Mouse (Mus musculus): ENCODE measurements around the gene Cnga3. TPM values are rescaled to one million over a fixed set of nuclear protein-coding genes. Genes with fewer than 3 reads are reported as not detected.

Gene Cnga3
- polyA plus RNA-seq, 1 experiment from 2014 or later: not detected

DNA sequence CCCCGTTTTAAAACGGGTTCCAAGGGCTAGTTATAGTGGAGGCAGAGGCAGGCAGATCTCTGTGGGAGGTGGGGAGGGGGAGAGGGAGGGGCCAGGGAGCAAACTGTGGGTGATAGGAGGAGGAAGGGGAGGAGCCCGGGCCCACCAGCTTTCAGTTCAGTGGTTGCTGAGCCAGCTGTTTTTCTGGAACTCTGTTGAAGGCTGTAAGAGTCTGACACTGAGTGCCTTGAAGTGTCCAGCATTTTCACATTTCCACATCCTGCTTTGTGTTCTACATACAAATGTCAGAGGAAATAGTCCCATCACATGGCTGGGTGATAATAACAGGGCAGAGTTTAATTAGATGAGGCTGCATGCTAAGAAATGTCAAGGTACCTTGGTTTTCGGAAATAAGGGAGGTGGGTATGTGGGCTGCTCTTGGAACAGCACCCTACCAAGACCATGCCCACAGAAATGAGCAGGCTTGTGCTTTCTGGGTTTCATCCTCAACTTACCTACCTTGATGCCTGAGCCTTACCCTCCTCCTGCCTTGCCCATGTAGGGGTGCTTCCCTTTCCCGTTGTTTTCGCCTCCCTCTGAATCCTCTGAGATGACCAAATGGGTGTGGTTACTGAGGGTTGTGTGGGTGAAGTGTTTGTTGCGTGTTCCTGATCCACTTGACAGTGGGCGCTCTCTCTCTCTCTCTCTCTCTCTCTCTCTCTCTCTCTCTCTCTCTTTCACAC, 93.9 kb downstream of the Cnga3 start:
- H3K27me3 ChIP-seq (replicated peaks): no peaks in the 10 kb centered on the region
- H3K4me3 ChIP-seq: no peak overlapping the region
- H3K4me1 ChIP-seq (replicated peaks): peaks cover 17% of the 10 kb centered on the region
- no peak overlapping the region for H3K27ac ChIP-seq (ENCODE audit: poor library complexity, severe bottlenecking)
- H3K4me2 ChIP-seq: no peak overlapping the region
- H3K9me3 ChIP-seq (replicated peaks): 0 out of 2 replicates have a peak, but pooled peaks cover 5% of the 10 kb centered on the region
- no peak overlapping the region for H3K9ac ChIP-seq
- 83% methylated on average over 8 of the region's 8 CpGs for WGBS
- H3K36me3 ChIP-seq: no peaks in the 10 kb centered on the region
- no peak for ATAC-seq (ENCODE audit: insufficient number of reproducible peaks, low FRiP score)

DNA sequence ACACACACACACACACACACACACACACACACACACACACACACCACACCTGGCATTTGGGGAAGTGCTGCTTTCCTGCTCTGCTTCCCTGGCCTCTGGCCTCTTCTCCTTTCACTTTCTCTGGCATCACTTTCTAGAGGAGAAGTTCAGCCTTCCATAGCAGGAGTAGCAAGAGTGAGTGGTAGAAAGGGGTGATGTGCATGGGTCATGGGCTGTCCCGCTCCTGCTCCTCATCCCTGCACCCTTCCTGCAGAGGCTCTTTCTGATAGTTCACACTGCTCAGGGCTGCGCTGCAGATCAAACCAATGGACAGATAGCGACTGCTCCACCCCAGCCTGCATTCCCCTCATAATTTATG, 94.5 kb downstream of the Cnga3 start:
- Histone ChIP-seq H3K4me3 (no peak overlapping the region), H3K9me3 (replicated peaks) (0 out of 2 replicates have a peak, but pooled peaks cover 5% of the 10 kb centered on the region), H3K27me3 (replicated peaks) (no peaks in the 10 kb centered on the region), H3K4me1 (replicated peaks) (peaks cover 18% of the 10 kb centered on the region), H3K9ac (no peak overlapping the region), H3K36me3 (no peaks in the 10 kb centered on the region), H3K4me2 (no peak overlapping the region), H3K27ac (ENCODE audit: poor library complexity, severe bottlenecking) (no peak overlapping the region)
- WGBS: 66% methylated on average over 3 of the region's 3 CpGs
- ATAC-seq (ENCODE audit: insufficient number of reproducible peaks, low FRiP score): no peak

DNA sequence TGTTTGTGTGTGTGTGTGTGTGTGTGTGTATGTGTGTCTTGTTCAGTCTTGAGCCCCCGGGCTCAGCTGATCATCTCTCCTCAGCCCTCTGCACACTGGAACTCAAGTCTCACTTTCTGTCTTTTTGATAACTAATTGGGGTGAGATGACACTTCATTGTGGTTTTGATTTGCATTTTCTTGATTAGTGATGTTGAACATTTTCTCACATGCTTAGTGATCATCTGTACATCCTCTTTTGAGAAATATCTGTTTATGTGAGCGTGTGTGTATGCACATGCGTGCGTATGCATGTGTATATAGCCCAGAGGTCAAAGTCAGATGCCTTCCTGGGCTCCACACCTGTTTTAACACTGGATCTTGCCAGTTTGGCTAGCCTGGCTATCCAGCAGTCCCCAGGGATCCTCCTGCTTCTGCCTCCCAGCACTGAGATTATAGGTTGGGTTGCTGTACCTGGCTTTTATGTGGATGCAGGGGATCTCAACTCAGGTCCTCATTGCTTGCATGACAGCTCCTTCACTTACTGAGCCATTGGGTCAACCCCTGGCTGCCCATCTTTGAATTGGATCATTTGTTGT, 95.8 kb downstream of the Cnga3 start:
- H3K9ac ChIP-seq: no peak overlapping the region
- H3K36me3 ChIP-seq: no peaks in the 10 kb centered on the region
- H3K27me3 ChIP-seq (replicated peaks): no peaks in the 10 kb centered on the region
- no peak overlapping the region for H3K4me3 ChIP-seq
- WGBS: 89% methylated on average over 4 of the region's 4 CpGs
- no peak for ATAC-seq (ENCODE audit: insufficient number of reproducible peaks, low FRiP score)
- 0 out of 2 replicates have a peak, but pooled peaks cover 5% of the 10 kb centered on the region for H3K9me3 ChIP-seq (replicated peaks)
- H3K4me1 ChIP-seq (replicated peaks): peaks cover 31% of the 10 kb centered on the region
- no peak overlapping the region for H3K4me2 ChIP-seq
- no peak overlapping the region for H3K27ac ChIP-seq (ENCODE audit: poor library complexity, severe bottlenecking)

Other genes starting within 250 kb of the Cnga3 start
- 0.09 TPM in 1 of 2 replicates, not detected in the other for gene Vwa3b, start 187.8 kb upstream of the Cnga3 start, polyA plus RNA-seq (2016; fragmentation: Nextera tagmentation; extraction: Ambion mirVana)
- 14.9 and 15.4 TPM in 2 replicates for gene Inpp4a, start 85.4 kb downstream of the Cnga3 start, polyA plus RNA-seq (2016; fragmentation: Nextera tagmentation; extraction: Ambion mirVana)
- gene Coa5, start 215.7 kb downstream of the Cnga3 start, polyA plus RNA-seq (2016; fragmentation: Nextera tagmentation; extraction: Ambion mirVana): 74.4 and 75.4 TPM in 2 replicates
- gene Unc50, start 215.7 kb downstream of the Cnga3 start, polyA plus RNA-seq (2016; fragmentation: Nextera tagmentation; extraction: Ambion mirVana): 80.3 and 81.9 TPM in 2 replicates